Mouse (Mus musculus) macrophage (primary cell): ENCODE data around the gene Eras. TPM values are rescaled to one million over a fixed set of nuclear protein-coding genes. Genes with fewer than 3 reads are reported as not detected.

ENCODE experiments used
- H3K27ac ChIP-seq: fragments of 350-480 bp; formaldehyde crosslinking; 2 replicates; pipeline ENCODE4 v1.9.0; 2021
- H3K36me3 ChIP-seq: fragments of 350-480 bp; formaldehyde crosslinking; 2 replicates; pipeline ENCODE4 v1.9.0; 2021; ENCODE audit errors: inconsistent target
- H3K4me3 ChIP-seq: fragments of 350-480 bp; formaldehyde crosslinking; 2 replicates; pipeline ENCODE4 v1.9.0; 2021; ENCODE audit errors: inconsistent target
- H3K79me2 ChIP-seq: fragments of 350-480 bp; formaldehyde crosslinking; 2 replicates; pipeline ENCODE4 v1.9.0; 2021; ENCODE audit errors: inconsistent target
- WGBS: methylation state at CpG from one replicate; pipeline ENCODE4 v1.1.7; 2026; ENCODE audit warnings: inconsistent platforms; ENCODE audit not compliant: missing documents; 5-methylcytosine and 5-hydroxymethylcytosine counted together
- polyA plus RNA-seq: library from polyadenylated mRNA; stranded (reverse); fragments of 250-400 nt; gene quantifications from 3 replicates; pipeline ENCODE4 v1.2.4, GENCODE M21; 2018; ENCODE audit warnings: inconsistent platforms

Gene Eras
- polyA plus RNA-seq, 1 experiment from 2014 or later: not detected

DNA sequence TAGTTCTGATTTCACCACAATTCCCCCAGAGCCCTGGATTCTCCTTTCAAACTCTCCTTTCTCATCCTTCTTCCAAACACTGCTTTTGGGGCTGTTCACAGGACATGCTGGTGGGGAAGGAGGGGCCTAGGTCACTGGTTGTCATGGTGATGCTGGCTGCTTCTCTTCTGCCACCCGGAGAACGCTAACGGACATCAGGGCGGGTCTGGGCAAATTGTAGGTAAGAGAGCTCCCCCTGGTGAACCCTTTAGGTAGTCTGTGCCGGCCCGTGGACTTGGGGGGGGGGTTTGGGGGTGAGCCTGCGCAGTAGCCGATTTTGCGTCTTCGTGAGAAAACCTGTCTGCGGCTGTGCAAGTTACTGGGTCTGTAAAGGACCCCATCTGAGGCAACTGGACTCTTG is 48.6 kb downstream of the Eras start:
- Histone ChIP-seq H3K4me3 (no peak overlapping the region), H3K27ac (no peak overlapping the region), H3K79me2 (peaks cover 5% of the 10 kb centered on the region), H3K36me3 (no peaks in the 10 kb centered on the region)
- 12% methylated on average over 8 of the region's 11 CpGs for WGBS

DNA sequence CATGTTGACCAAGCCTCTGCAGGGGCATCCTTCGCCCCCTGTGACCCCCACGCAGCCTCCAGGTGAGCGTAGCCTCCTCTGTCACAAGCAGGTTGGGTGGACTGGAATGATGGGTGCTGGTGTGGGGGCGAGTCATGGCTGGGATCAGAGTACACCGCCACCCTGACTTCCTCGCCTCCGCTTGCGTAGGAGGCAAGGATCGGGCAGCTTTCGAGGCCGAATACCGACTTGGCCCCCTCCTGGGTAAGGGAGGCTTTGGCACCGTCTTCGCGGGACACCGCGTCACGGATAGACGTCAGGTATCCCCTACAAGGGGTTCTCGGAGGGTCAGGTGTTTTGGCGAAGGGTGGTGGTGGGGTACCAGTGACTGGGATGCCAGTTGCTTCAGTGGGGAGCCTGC is 49.9 kb downstream of the Eras start:
- 37% methylated on average over 18 of the region's 21 CpGs for WGBS
- Histone ChIP-seq H3K27ac (no peak overlapping the region), H3K36me3 (no peaks in the 10 kb centered on the region), H3K4me3 (peak overlapping the region; percentile 31), H3K79me2 (no peaks in the 10 kb centered on the region)

DNA sequence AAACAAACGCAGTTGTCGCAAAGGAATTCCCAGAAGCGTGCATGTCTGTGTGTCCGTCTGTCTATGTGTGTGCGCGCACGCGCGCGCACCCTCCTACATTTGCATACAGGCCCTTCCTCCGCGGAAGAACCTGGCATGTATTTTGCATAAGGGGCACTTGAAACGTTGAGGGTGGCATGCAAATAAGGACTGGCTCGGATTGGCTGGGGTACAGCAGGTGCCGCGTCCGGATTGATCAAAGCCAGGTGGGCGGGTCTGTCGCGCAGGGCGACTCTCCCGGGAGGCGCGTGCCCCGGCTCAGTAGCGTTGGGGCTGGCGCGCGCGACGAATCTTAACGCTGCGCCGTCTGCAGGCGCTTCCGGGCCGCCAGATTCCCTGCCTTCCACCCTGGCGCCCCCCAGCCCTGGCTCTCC is 50.4 kb downstream of the Eras start, which contains the start of gene Pim2:
Pim2 (plus strand) TSS at position 256 of the 413 bp plus-strand sequence.
- WGBS: 20% methylated on average over 38 of the region's 38 CpGs
- Histone ChIP-seq H3K27ac (no peak within 1 kb of the TSS), H3K4me3 (peak within 1 kb of the TSS; percentile 31), H3K79me2 (no peaks in the 10 kb centered on the region), H3K36me3 (no peaks in the 10 kb centered on the region)

Other genes with a start within 250 kb of the Eras start
- 0.14 TPM in 1 of 3 replicates, not detected in the others for gene Magix, start 247.4 kb downstream of the Eras start, polyA plus RNA-seq
- gene Gpkow, start 231.5 kb downstream of the Eras start, polyA plus RNA-seq: 27.4 to 38.3 TPM (median 28.0 TPM) in 3 replicates
- gene Wdr45, start 214.3 kb downstream of the Eras start, polyA plus RNA-seq: 9.5 to 25.3 TPM (median 21.1 TPM) in 3 replicates
- not detected in 3 replicates for gene Gm45208, start 206.4 kb downstream of the Eras start, polyA plus RNA-seq
- gene Praf2, start 200.2 kb downstream of the Eras start, polyA plus RNA-seq: 7.2 to 12.3 TPM (median 7.3 TPM) in 3 replicates
- gene Ccdc120, start 177.7 kb downstream of the Eras start, polyA plus RNA-seq: 0.39 to 1.6 TPM (median 1.6 TPM) in 3 replicates
- 100 to 140 TPM (median 106 TPM) in 3 replicates for gene Tfe3, start 166.0 kb downstream of the Eras start, polyA plus RNA-seq
- gene Gripap1, start 138.8 kb downstream of the Eras start, polyA plus RNA-seq: 44.1 to 48.5 TPM (median 47.1 TPM) in 3 replicates
- 0.03 to 0.06 TPM (median 0.04 TPM) in 3 replicates for gene Kcnd1, start 106.3 kb downstream of the Eras start, polyA plus RNA-seq
- gene Otud5, start 87.2 kb downstream of the Eras start, polyA plus RNA-seq: 38.8 to 69.0 TPM (median 61.3 TPM) in 3 replicates
- gene Pim2, start 50.3 kb downstream of the Eras start, polyA plus RNA-seq: 1.5 to 2.0 TPM (median 1.6 TPM) in 3 replicates
- gene Slc35a2, start 44.6 kb downstream of the Eras start, polyA plus RNA-seq: 10.3 to 26.7 TPM (median 19.8 TPM) in 3 replicates
- gene Pqbp1, start 29.3 kb downstream of the Eras start, polyA plus RNA-seq: 46.6 to 136 TPM (median 62.4 TPM) in 3 replicates
- 7.5 to 12.2 TPM (median 10.3 TPM) in 3 replicates for gene Timm17b, start 29.2 kb downstream of the Eras start, polyA plus RNA-seq
- not detected in 3 replicates for gene Gm10491, start 20.8 kb downstream of the Eras start, polyA plus RNA-seq
- gene Gm10490, start 19.1 kb downstream of the Eras start, polyA plus RNA-seq: not detected in 3 replicates
- not detected in 3 replicates for gene Pcsk1n, start 8.8 kb downstream of the Eras start, polyA plus RNA-seq
- 6.9 to 9.1 TPM (median 7.1 TPM) in 3 replicates for gene Hdac6, start 19.3 kb upstream of the Eras start, polyA plus RNA-seq
- 0.14 TPM in 1 of 3 replicates, not detected in the others for gene Gata1, start 49.5 kb upstream of the Eras start, polyA plus RNA-seq
- not detected in 3 replicates for gene Glod5, start 89.9 kb upstream of the Eras start, polyA plus RNA-seq
- gene Suv39h1, start 146.2 kb upstream of the Eras start, polyA plus RNA-seq: 9.2 to 19.9 TPM (median 11.6 TPM) in 3 replicates
- 81.5 to 139 TPM (median 109 TPM) in 3 replicates for gene Was, start 161.9 kb upstream of the Eras start, polyA plus RNA-seq
- 19.0 to 31.3 TPM (median 22.7 TPM) in 3 replicates for gene Wdr13, start 204.3 kb upstream of the Eras start, polyA plus RNA-seq
- 335 to 573 TPM (median 513 TPM) in 3 replicates for gene Rbm3, start 217.3 kb upstream of the Eras start, polyA plus RNA-seq
- gene Tbc1d25, start 247.6 kb upstream of the Eras start, polyA plus RNA-seq: 5.8 to 6.8 TPM (median 6.5 TPM) in 3 replicates